Mouse (Mus musculus) heart, adult 18-20 months (tissue): ENCODE results near the gene Ankrd16. TPM values are rescaled to one million over a fixed set of nuclear protein-coding genes. Genes with fewer than 3 reads are reported as not detected.

ENCODE experiments used
- total RNA-seq, 2 experiments: library from RNA; stranded (reverse); gene quantifications; 2 replicates each; pipeline ENCODE4 v1.2.3; 2021

Gene Ankrd16
- total RNA-seq, 2 experiments from 2014 or later, result 15.3 to 16.7 TPM

Other genes starting within 250 kb of the Ankrd16 start
- 10 to 100 TPM; 11.3 to 23.2 TPM for gene Pfkfb3, start 223.8 kb upstream of the Ankrd16 start, total RNA-seq
- gene Rbm17, start 173.7 kb upstream of the Ankrd16 start, total RNA-seq, result 10 to 100 TPM; 56.4 to 64.0 TPM
- not detected for gene Gm17490, start 151.6 kb upstream of the Ankrd16 start, total RNA-seq
- gene Il2ra, start 135.1 kb upstream of the Ankrd16 start, total RNA-seq, result 1 to 10 TPM in 1 of 2 experiments, under 1 TPM in 1; 0.62 to 1.2 TPM
- gene Il15ra, start 72.6 kb upstream of the Ankrd16 start, total RNA-seq, result 10 to 100 TPM; 29.6 to 30.6 TPM
- 10 to 100 TPM; 64.8 to 66.2 TPM for gene Fbh1, start 294 bp upstream of the Ankrd16 start, total RNA-seq